Mouse (Mus musculus): ENCODE measurements around the gene Cdk5r2. TPM values are rescaled to one million over a fixed set of nuclear protein-coding genes. Genes with fewer than 3 reads are reported as not detected.
"Not testable (repeated sequence)": the region's sequence is repeated elsewhere in the genome, so short reads cannot be mapped to it uniquely, and the experiment has no call there.

Cdk5r2 gene
- polyA plus RNA-seq, 1 experiment = 0.28 TPM

- no peak for TF ChIP-seq CTCF (IDR thresholded peaks at IDR 0.05; ENCODE audit: low read depth, low read length)
- no peak for TF ChIP-seq EP300 (IDR thresholded peaks at IDR 0.05; ENCODE audit: insufficient read depth, low read depth, low read length)
- no peak for TF ChIP-seq POLR2A (IDR thresholded peaks at IDR 0.05; ENCODE audit: insufficient read depth, low read length)
- Histone ChIP-seq H3K9me3 (replicated peaks; ENCODE audit: control insufficient read depth, insufficient read depth, low read length, poor library complexity, severe bottlenecking) (no peaks in the 10 kb centered on the region), H3K9ac (ENCODE audit: low read depth, poor library complexity, severe bottlenecking) (no peak overlapping the region), H3K36me3 (ENCODE audit: control insufficient read depth, insufficient read depth, low read length, poor library complexity, severe bottlenecking) (no peaks in the 10 kb centered on the region), H3K27me3 (ENCODE audit: control insufficient read depth, insufficient read depth, low read length, poor library complexity, severe bottlenecking) (no peaks in the 10 kb centered on the region), H3K4me3 (ENCODE audit: low read depth, low read length) (no peak overlapping the region), H3K27ac (ENCODE audit: insufficient read depth, low read length) (no peak overlapping the region), H3K4me1 (ENCODE audit: control insufficient read depth, insufficient read depth, low read length) (peaks cover 1% of the 10 kb centered on the region)
Measured at GRCm38 (mm10) chr1:74818509-74818908, 36.2 kb upstream of the Cdk5r2 start.

- not testable (repeated sequence) for H3K27ac ChIP-seq (ENCODE audit: insufficient read depth, low read length); H3K4me3 ChIP-seq (ENCODE audit: low read depth, low read length); H3K9ac ChIP-seq (ENCODE audit: low read depth, poor library complexity, severe bottlenecking); H3K4me1 ChIP-seq (ENCODE audit: control insufficient read depth, insufficient read depth, low read length); H3K36me3 ChIP-seq (ENCODE audit: control insufficient read depth, insufficient read depth, low read length, poor library complexity, severe bottlenecking); H3K9me3 ChIP-seq (replicated peaks; ENCODE audit: control insufficient read depth, insufficient read depth, low read length, poor library complexity, severe bottlenecking); H3K27me3 ChIP-seq (ENCODE audit: control insufficient read depth, insufficient read depth, low read length, poor library complexity, severe bottlenecking)
Measured at GRCm38 (mm10) chr1:74823598-74823997, 31.1 kb upstream of the Cdk5r2 start.

- H3K27ac ChIP-seq (ENCODE audit: insufficient read depth, low read length) = peak overlapping the region; percentile 88
- no peaks in the 10 kb centered on the region for H3K9me3 ChIP-seq (replicated peaks; ENCODE audit: control insufficient read depth, insufficient read depth, low read length, poor library complexity, severe bottlenecking)
- TF ChIP-seq CTCF (IDR thresholded peaks at IDR 0.05; ENCODE audit: low read depth, low read length) = no peak
- peak; percentile 91 for TF ChIP-seq EP300 (IDR thresholded peaks at IDR 0.05; ENCODE audit: insufficient read depth, low read depth, low read length)
- H3K4me3 ChIP-seq (ENCODE audit: low read depth, low read length) = peak overlapping the region; percentile 19; the same call in 1 of the 2 replicates
- no peaks in the 10 kb centered on the region for H3K27me3 ChIP-seq (ENCODE audit: control insufficient read depth, insufficient read depth, low read length, poor library complexity, severe bottlenecking)
- no peak overlapping the region for H3K9ac ChIP-seq (ENCODE audit: low read depth, poor library complexity, severe bottlenecking)
- H3K36me3 ChIP-seq (ENCODE audit: control insufficient read depth, insufficient read depth, low read length, poor library complexity, severe bottlenecking) = no peaks in the 10 kb centered on the region
- peaks cover 4% of the 10 kb centered on the region for H3K4me1 ChIP-seq (ENCODE audit: control insufficient read depth, insufficient read depth, low read length)
Measured at GRCm38 (mm10) chr1:74824518-74825302, 30.0 kb upstream of the Cdk5r2 start.

- H3K4me1 ChIP-seq (ENCODE audit: control insufficient read depth, insufficient read depth, low read length) = peaks cover 2% of the 10 kb centered on the region
- no peaks in the 10 kb centered on the region for H3K27me3 ChIP-seq (ENCODE audit: control insufficient read depth, insufficient read depth, low read length, poor library complexity, severe bottlenecking)
- H3K9ac ChIP-seq (ENCODE audit: low read depth, poor library complexity, severe bottlenecking) = no peak overlapping the region
- H3K36me3 ChIP-seq (ENCODE audit: control insufficient read depth, insufficient read depth, low read length, poor library complexity, severe bottlenecking) = no peaks in the 10 kb centered on the region
- TF ChIP-seq CTCF (IDR thresholded peaks at IDR 0.05; ENCODE audit: low read depth, low read length) = no peak
- TF ChIP-seq POLR2A (IDR thresholded peaks at IDR 0.05; ENCODE audit: insufficient read depth, low read length) = no peak
- no peak for TF ChIP-seq EP300 (IDR thresholded peaks at IDR 0.05; ENCODE audit: insufficient read depth, low read depth, low read length)
- H3K27ac ChIP-seq (ENCODE audit: insufficient read depth, low read length) = no peak overlapping the region
- H3K9me3 ChIP-seq (replicated peaks; ENCODE audit: control insufficient read depth, insufficient read depth, low read length, poor library complexity, severe bottlenecking) = no peaks in the 10 kb centered on the region
- H3K4me3 ChIP-seq (ENCODE audit: low read depth, low read length) = no peak overlapping the region
Measured at GRCm38 (mm10) chr1:74830061-74830460, 24.7 kb upstream of the Cdk5r2 start.

- Histone ChIP-seq H3K4me1 (ENCODE audit: control insufficient read depth, insufficient read depth, low read length) (no peaks in the 10 kb centered on the region), H3K9ac (ENCODE audit: low read depth, poor library complexity, severe bottlenecking) (no peak overlapping the region), H3K9me3 (replicated peaks; ENCODE audit: control insufficient read depth, insufficient read depth, low read length, poor library complexity, severe bottlenecking) (no peaks in the 10 kb centered on the region), H3K4me3 (ENCODE audit: low read depth, low read length) (no peak overlapping the region), H3K27ac (ENCODE audit: insufficient read depth, low read length) (no peak overlapping the region), H3K36me3 (ENCODE audit: control insufficient read depth, insufficient read depth, low read length, poor library complexity, severe bottlenecking) (no peaks in the 10 kb centered on the region), H3K27me3 (ENCODE audit: control insufficient read depth, insufficient read depth, low read length, poor library complexity, severe bottlenecking) (no peaks in the 10 kb centered on the region)
- TF ChIP-seq POLR2A (IDR thresholded peaks at IDR 0.05; ENCODE audit: insufficient read depth, low read length) = no peak
- TF ChIP-seq CTCF (IDR thresholded peaks at IDR 0.05; ENCODE audit: low read depth, low read length) = no peak
- no peak for TF ChIP-seq EP300 (IDR thresholded peaks at IDR 0.05; ENCODE audit: insufficient read depth, low read depth, low read length)
Measured at GRCm38 (mm10) chr1:74833255-74833654, 21.5 kb upstream of the Cdk5r2 start.

- H3K9me3 ChIP-seq (replicated peaks; ENCODE audit: control insufficient read depth, insufficient read depth, low read length, poor library complexity, severe bottlenecking) = no peaks in the 10 kb centered on the region
- no peak overlapping the region for H3K9ac ChIP-seq (ENCODE audit: low read depth, poor library complexity, severe bottlenecking)
- TF ChIP-seq POLR2A (IDR thresholded peaks at IDR 0.05; ENCODE audit: insufficient read depth, low read length) = no peak
- TF ChIP-seq CTCF (IDR thresholded peaks at IDR 0.05; ENCODE audit: low read depth, low read length) = no peak
- TF ChIP-seq EP300 (IDR thresholded peaks at IDR 0.05; ENCODE audit: insufficient read depth, low read depth, low read length) = no peak
- H3K36me3 ChIP-seq (ENCODE audit: control insufficient read depth, insufficient read depth, low read length, poor library complexity, severe bottlenecking) = no peaks in the 10 kb centered on the region
- H3K4me1 ChIP-seq (ENCODE audit: control insufficient read depth, insufficient read depth, low read length) = no peaks in the 10 kb centered on the region
- no peak overlapping the region for H3K4me3 ChIP-seq (ENCODE audit: low read depth, low read length)
- H3K27me3 ChIP-seq (ENCODE audit: control insufficient read depth, insufficient read depth, low read length, poor library complexity, severe bottlenecking) = no peaks in the 10 kb centered on the region
- H3K27ac ChIP-seq (ENCODE audit: insufficient read depth, low read length) = no peak overlapping the region
Measured at GRCm38 (mm10) chr1:74843090-74843489, 11.6 kb upstream of the Cdk5r2 start.
